Mouse (Mus musculus) megakaryocyte, embryonic 14.5 days (primary cell): ENCODE measurements around the gene Rasa4. TPM values are rescaled to one million over a fixed set of nuclear protein-coding genes. Genes with fewer than 3 reads are reported as not detected.
"Not testable (repeated sequence)": the region's sequence is repeated elsewhere in the genome, so short reads cannot be mapped to it uniquely, and the experiment has no call there.

Experiments used
- H3K27me3 ChIP-seq: replicated peaks from 2 replicates; pipeline ENCODE3; 2012; ENCODE audit warnings: inconsistent platforms
- H3K36me3 ChIP-seq: replicated peaks from 2 replicates; pipeline ENCODE3; 2012; ENCODE audit warnings: low read length, inconsistent platforms, mixed read lengths
- H3K4me1 ChIP-seq: 2 replicates; pipeline ENCODE4 v1.6.1; 2012; ENCODE audit warnings: inconsistent platforms
- H3K4me3 ChIP-seq: replicated peaks from 2 replicates; pipeline ENCODE3; 2012; ENCODE audit warnings: moderate library complexity, mild to moderate bottlenecking, inconsistent platforms
- H3K9me3 ChIP-seq: 2 replicates; pipeline ENCODE4 v1.6.1; 2012; ENCODE audit warnings: inconsistent platforms
- FLI1 ChIP-seq: IDR thresholded peaks from 2 replicates; pipeline ENCODE4 v1.6.1; 2012; ENCODE audit warnings: low read length, inconsistent platforms, mixed read lengths
- GATA1 ChIP-seq: IDR thresholded peaks from 3 replicates; pipeline ENCODE4 v1.6.1; 2012; ENCODE audit warnings: mixed read lengths, low read length, inconsistent platforms, borderline replicate concordance
- polyA plus RNA-seq: library from polyadenylated mRNA; stranded (reverse); fragments of >175 nt; gene quantifications from 2 replicates; pipeline ENCODE4 v1.2.3, GENCODE M21; 2012; ENCODE audit warnings: low replicate concordance; ENCODE audit not compliant: insufficient read depth

The Rasa4 gene
- polyA plus RNA-seq, 1 experiment: 18.1 TPM

GRCm38 (mm10) chr5:136152365-136152764 lies 68.6 kb downstream of the Rasa4 start:
- no peak for TF ChIP-seq GATA1
- no peak for TF ChIP-seq FLI1
- H3K27me3 ChIP-seq: no peaks in the 10 kb centered on the region
- H3K4me1 ChIP-seq: peaks cover 73% of the 10 kb centered on the region
- H3K36me3 ChIP-seq: peaks cover 46% of the 10 kb centered on the region
- no peaks in the 10 kb centered on the region for H3K9me3 ChIP-seq
- H3K4me3 ChIP-seq: peak overlapping the region; percentile 47

- no peaks in the 10 kb centered on the region for H3K9me3 ChIP-seq
- peaks cover 47% of the 10 kb centered on the region for H3K36me3 ChIP-seq
- H3K4me1 ChIP-seq: peaks cover 49% of the 10 kb centered on the region
- H3K4me3 ChIP-seq: no peak overlapping the region
- TF ChIP-seq FLI1 (no peak), GATA1 (no peak)
- H3K27me3 ChIP-seq: no peaks in the 10 kb centered on the region
Measured at GRCm38 (mm10) chr5:136155399-136155798, 71.7 kb downstream of the Rasa4 start.

- H3K4me1 ChIP-seq: peaks cover 13% of the 10 kb centered on the region
- peaks cover 56% of the 10 kb centered on the region for H3K36me3 ChIP-seq
- not testable (repeated sequence) for H3K27me3 ChIP-seq, H3K9me3 ChIP-seq, H3K4me3 ChIP-seq
Measured at GRCm38 (mm10) chr5:136160084-136160483, 76.4 kb downstream of the Rasa4 start.

Other genes with a start within 250 kb of the Rasa4 start
- gene Hspb1, start 196.0 kb upstream of the Rasa4 start, polyA plus RNA-seq: 0.79 TPM in 1 of 2 replicates, not detected in the other
- 121 and 148 TPM in 2 replicates for gene Ywhag, start 149.3 kb upstream of the Rasa4 start, polyA plus RNA-seq
- gene Ssc4d, start 109.4 kb upstream of the Rasa4 start, polyA plus RNA-seq: 5.0 and 13.7 TPM in 2 replicates
- not detected in 2 replicates for gene Zp3, start 103.8 kb upstream of the Rasa4 start, polyA plus RNA-seq
- gene Dtx2, start 89.1 kb upstream of the Rasa4 start, polyA plus RNA-seq: 23.7 and 30.1 TPM in 2 replicates
- 0.06 TPM in 1 of 2 replicates, not detected in the other for gene Upk3b, start 45.4 kb upstream of the Rasa4 start, polyA plus RNA-seq
- gene Upk3bl, start 29.4 kb upstream of the Rasa4 start, polyA plus RNA-seq: not detected in 2 replicates
- 14.7 and 91.2 TPM in 2 replicates for gene Polr2j, start 32.7 kb downstream of the Rasa4 start, polyA plus RNA-seq
- gene Lrwd1, start 52.2 kb downstream of the Rasa4 start, polyA plus RNA-seq: 47.2 and 54.5 TPM in 2 replicates
- gene Alkbh4, start 52.2 kb downstream of the Rasa4 start, polyA plus RNA-seq: 37.3 and 77.1 TPM in 2 replicates
- 23.2 and 25.7 TPM in 2 replicates for gene Orai2, start 86.8 kb downstream of the Rasa4 start, polyA plus RNA-seq
- 19.4 and 67.8 TPM in 2 replicates for gene Prkrip1, start 115.0 kb downstream of the Rasa4 start, polyA plus RNA-seq
- 10.7 and 17.8 TPM in 2 replicates for gene Sh2b2, start 162.6 kb downstream of the Rasa4 start, polyA plus RNA-seq